Mouse (Mus musculus): ENCODE measurements around the gene Pla2g2e. TPM values are rescaled to one million over a fixed set of nuclear protein-coding genes. Genes with fewer than 3 reads are reported as not detected.

Gene Pla2g2e
- polyA plus RNA-seq, 1 experiment from 2014 or later, result not detected

- Histone ChIP-seq H3K27me3 (ENCODE audit: insufficient read depth, low read length) (no peaks in the 10 kb centered on the region), H3K4me1 (ENCODE audit: insufficient read depth) (no peaks in the 10 kb centered on the region), H3K36me3 (ENCODE audit: insufficient read depth) (no peaks in the 10 kb centered on the region), H3K4me2 (no peak overlapping the region), H3K9me3 (ENCODE audit: low read depth, low read length) (no peaks in the 10 kb centered on the region), H3K9ac (no peak overlapping the region), H3K27ac (ENCODE audit: low read depth) (no peak overlapping the region), H3K4me3 (ENCODE audit: low read depth, low read length) (no peak overlapping the region)
- peak; percentile 92 for DNase-seq
- 20% methylated on average over 7 of the region's 7 CpGs for WGBS
- peak; percentile 100 for TF ChIP-seq CTCF (IDR thresholded peaks at IDR 0.05; ENCODE audit: low read depth)
- ATAC-seq (ENCODE audit: insufficient read depth), result no peak
Measured at GRCm38 (mm10) chr4:138856491-138856890, 21.3 kb upstream of the Pla2g2e start.

- ATAC-seq (ENCODE audit: insufficient read depth), result no peak
- Histone ChIP-seq H3K36me3 (ENCODE audit: insufficient read depth) (no peaks in the 10 kb centered on the region), H3K4me2 (no peak overlapping the region), H3K27ac (ENCODE audit: low read depth) (no peak overlapping the region), H3K9ac (no peak overlapping the region), H3K4me3 (ENCODE audit: low read depth, low read length) (no peak overlapping the region), H3K9me3 (ENCODE audit: low read depth, low read length) (no peaks in the 10 kb centered on the region), H3K4me1 (ENCODE audit: insufficient read depth) (no peaks in the 10 kb centered on the region), H3K27me3 (ENCODE audit: insufficient read depth, low read length) (no peaks in the 10 kb centered on the region)
- 78% methylated on average over 10 of the region's 10 CpGs for WGBS
- DNase-seq, result no peak
- no peak for TF ChIP-seq CTCF (IDR thresholded peaks at IDR 0.05; ENCODE audit: low read depth)
Measured at GRCm38 (mm10) chr4:138857576-138857975, 20.2 kb upstream of the Pla2g2e start.

GRCm38 (mm10) chr4:138858446-138858845 is 19.3 kb upstream of the Pla2g2e start:
- TF ChIP-seq CTCF (IDR thresholded peaks at IDR 0.05; ENCODE audit: low read depth), result no peak
- Histone ChIP-seq H3K9ac (no peak overlapping the region), H3K9me3 (ENCODE audit: low read depth, low read length) (no peaks in the 10 kb centered on the region), H3K27me3 (ENCODE audit: insufficient read depth, low read length) (no peaks in the 10 kb centered on the region), H3K27ac (ENCODE audit: low read depth) (no peak overlapping the region), H3K4me3 (ENCODE audit: low read depth, low read length) (no peak overlapping the region), H3K36me3 (ENCODE audit: insufficient read depth) (no peaks in the 10 kb centered on the region), H3K4me1 (ENCODE audit: insufficient read depth) (no peaks in the 10 kb centered on the region), H3K4me2 (no peak overlapping the region)
- 62% methylated on average over 15 of the region's 15 CpGs for WGBS
- DNase-seq (no peak), ATAC-seq (ENCODE audit: insufficient read depth) (no peak)

- peak; percentile 63 for TF ChIP-seq CTCF (IDR thresholded peaks at IDR 0.05; ENCODE audit: low read depth)
- 16% methylated on average over 9 of the region's 9 CpGs for WGBS
- Histone ChIP-seq H3K4me3 (ENCODE audit: low read depth, low read length) (no peak overlapping the region), H3K9ac (no peak overlapping the region), H3K27ac (ENCODE audit: low read depth) (no peak overlapping the region), H3K9me3 (ENCODE audit: low read depth, low read length) (no peaks in the 10 kb centered on the region), H3K27me3 (ENCODE audit: insufficient read depth, low read length) (no peaks in the 10 kb centered on the region), H3K36me3 (ENCODE audit: insufficient read depth) (no peaks in the 10 kb centered on the region), H3K4me2 (peak overlapping the region; percentile 51), H3K4me1 (ENCODE audit: insufficient read depth) (no peaks in the 10 kb centered on the region)
- ATAC-seq (ENCODE audit: insufficient read depth), result no peak
- peak; percentile 71 for DNase-seq
Measured at GRCm38 (mm10) chr4:138859245-138859644, 18.5 kb upstream of the Pla2g2e start.

GRCm38 (mm10) chr4:138859728-138860127 is 18.0 kb upstream of the Pla2g2e start:
- Histone ChIP-seq H3K4me1 (ENCODE audit: insufficient read depth) (no peaks in the 10 kb centered on the region), H3K9ac (no peak overlapping the region), H3K27me3 (ENCODE audit: insufficient read depth, low read length) (no peaks in the 10 kb centered on the region), H3K36me3 (ENCODE audit: insufficient read depth) (no peaks in the 10 kb centered on the region), H3K9me3 (ENCODE audit: low read depth, low read length) (no peaks in the 10 kb centered on the region), H3K27ac (ENCODE audit: low read depth) (no peak overlapping the region), H3K4me3 (ENCODE audit: low read depth, low read length) (no peak overlapping the region), H3K4me2 (peak overlapping the region; percentile 51)
- DNase-seq, result peak; percentile 85
- ATAC-seq (ENCODE audit: insufficient read depth), result peak; percentile 83
- 5% methylated on average over 13 of the region's 13 CpGs for WGBS
- TF ChIP-seq CTCF (IDR thresholded peaks at IDR 0.05; ENCODE audit: low read depth), result peak; percentile 83

- Histone ChIP-seq H3K36me3 (ENCODE audit: insufficient read depth) (no peaks in the 10 kb centered on the region), H3K9ac (no peak within 1 kb of the TSS), H3K27ac (ENCODE audit: low read depth) (no peak within 1 kb of the TSS), H3K4me1 (ENCODE audit: insufficient read depth) (no peaks in the 10 kb centered on the region), H3K4me2 (no peak within 1 kb of the TSS), H3K4me3 (ENCODE audit: low read depth, low read length) (no peak within 1 kb of the TSS), H3K27me3 (ENCODE audit: insufficient read depth, low read length) (no peaks in the 10 kb centered on the region), H3K9me3 (ENCODE audit: low read depth, low read length) (no peaks in the 10 kb centered on the region)
- no peak for TF ChIP-seq CTCF (IDR thresholded peaks at IDR 0.05; ENCODE audit: low read depth)
- DNase-seq, result no peak
- 56% methylated on average over 10 of the region's 10 CpGs for WGBS
- no peak for ATAC-seq (ENCODE audit: insufficient read depth)
Measured at GRCm38 (mm10) chr4:138863344-138863998, 14.3 kb upstream of the Pla2g2e start, which contains the start of gene Pla2g5. Gene Pla2g5, minus strand, starts transcription at chr4:138863482.

GRCm38 (mm10) chr4:138865092-138865491 is 12.7 kb upstream of the Pla2g2e start:
- H3K4me1 ChIP-seq (ENCODE audit: insufficient read depth), result no peaks in the 10 kb centered on the region
- H3K27me3 ChIP-seq (ENCODE audit: insufficient read depth, low read length), result no peaks in the 10 kb centered on the region
- H3K36me3 ChIP-seq (ENCODE audit: insufficient read depth), result no peaks in the 10 kb centered on the region
- no peak overlapping the region for H3K9ac ChIP-seq
- no peak overlapping the region for H3K27ac ChIP-seq (ENCODE audit: low read depth)
- no peak for ATAC-seq (ENCODE audit: insufficient read depth)
- H3K9me3 ChIP-seq (ENCODE audit: low read depth, low read length), result no peaks in the 10 kb centered on the region
- H3K4me2 ChIP-seq, result no peak overlapping the region
- no peak for TF ChIP-seq CTCF (IDR thresholded peaks at IDR 0.05; ENCODE audit: low read depth)
- WGBS, result 36% methylated on average over 5 of the region's 5 CpGs
- H3K4me3 ChIP-seq (ENCODE audit: low read depth, low read length), result no peak overlapping the region
- DNase-seq, result no peak
